ENCODE assay signal across 25 mouse cellular contexts in genomic region chr9:107490625-107491024, GRCm38 (mm10). TPM values are rescaled to one million over a fixed set of nuclear protein-coding genes. Genes with fewer than 3 reads are reported as not detected.
A peak's percentile ranks its signal among the peaks of the same experiment; 100 is the strongest.
DNase-seq lines count a peak whose midpoint lies in the region; ATAC-seq lines count a peak whose summit lies in the region.
"Had no signal": no experiment of that assay in that cellular context is flagged by ENCODE, and none has a peak within 500 bp of the region (broad histone marks: within the 10 kb centered on the region; RNA-seq: fewer than 3 reads in every experiment).

No protein-coding gene starts in this region.

- H3K9me3 ChIP-seq in forebrain, embryonic 10.5 days = no peaks in the 10 kb centered on the region
- no peaks in the 10 kb centered on the region for H3K9me3 ChIP-seq in forebrain, embryonic 13.5 days (replicated peaks)
- no peaks in the 10 kb centered on the region for H3K9me3 ChIP-seq in heart, embryonic 12.5 days (replicated peaks)
- H3K9me3 ChIP-seq in liver, embryonic 12.5 days (replicated peaks) = no peaks in the 10 kb centered on the region
- no peaks in the 10 kb centered on the region for H3K9me3 ChIP-seq in midbrain, embryonic 10.5 days (replicated peaks)
- H3K9me3 ChIP-seq: embryonic facial prominence, embryonic 12.5 days; G1E; intestine, embryonic 15.5 days had no signal

- DNase-seq in forebrain, embryonic 10.5 days (ENCODE audit: extremely low spot score, low spot score) = no peak
- no peak for DNase-seq in heart, adult 8-10 months (ENCODE audit: low spot score)
- no peak for DNase-seq in liver
- DNase-seq in midbrain, embryonic 10.5 days (ENCODE audit: low spot score) = no peak
- DNase-seq in kidney, postnatal 10 days = no peak
- DNase-seq: adrenal gland, postnatal 10 days; B cell, adult 2 months; cerebellum, adult 11 months; cerebellum, adult 8-10 months; cerebellum, postnatal 14 days; embryo, embryonic 11 days; gastrocnemius, postnatal 10 days; heart, adult 2 months; heart, postnatal 36 days had no signal

- WGBS in forebrain, embryonic 10.5 days = 72% methylated on average over 6 of the region's 6 CpGs
- 81% methylated on average over 6 of the region's 6 CpGs for WGBS in forebrain, embryonic 13.5 days
- 67% methylated on average over 6 of the region's 6 CpGs for WGBS in heart, embryonic 12.5 days
- WGBS in liver, embryonic 12.5 days (ENCODE audit: insufficient replicate concordance) = 30% methylated on average over 6 of the region's 6 CpGs
- 73% methylated on average over 6 of the region's 6 CpGs for WGBS in midbrain, embryonic 10.5 days

- peaks cover 13% of the 10 kb centered on the region for H3K27me3 ChIP-seq in forebrain, embryonic 10.5 days (ENCODE audit: poor library complexity, severe bottlenecking)
- 0 out of 2 replicates have a peak, but pooled peaks cover 7% of the 10 kb centered on the region for H3K27me3 ChIP-seq in forebrain, embryonic 13.5 days
- H3K27me3 ChIP-seq in heart, embryonic 12.5 days (replicated peaks) = no peaks in the 10 kb centered on the region
- peaks cover 14% of the 10 kb centered on the region; the same call in 1 of the 2 replicates for H3K27me3 ChIP-seq in liver, embryonic 12.5 days (replicated peaks)
- H3K27me3 ChIP-seq in midbrain, embryonic 10.5 days (ENCODE audit: low read depth, poor library complexity, severe bottlenecking) = peaks cover 26% of the 10 kb centered on the region
- H3K27me3 ChIP-seq: embryonic facial prominence, embryonic 12.5 days; intestine, embryonic 15.5 days had no signal

- no peak for ATAC-seq in forebrain, embryonic 13.5 days
- ATAC-seq in heart, embryonic 12.5 days (ENCODE audit: insufficient number of reproducible peaks, low FRiP score) = no peak
- peak; percentile 45; the same call in 1 of the 2 replicates for ATAC-seq in liver, embryonic 12.5 days
- ATAC-seq: CD4-positive, CD25-positive, alpha-beta regulatory T cell, adult 4 months; forebrain, embryonic 16.5 days; intestine, embryonic 15.5 days had no signal

- peaks cover 62% of the 10 kb centered on the region for H3K4me1 ChIP-seq in forebrain, embryonic 10.5 days
- peaks cover 45% of the 10 kb centered on the region for H3K4me1 ChIP-seq in forebrain, embryonic 13.5 days
- H3K4me1 ChIP-seq in heart, embryonic 12.5 days (replicated peaks) = peaks cover 19% of the 10 kb centered on the region
- H3K4me1 ChIP-seq in liver, embryonic 12.5 days = peaks cover 76% of the 10 kb centered on the region
- peaks cover 40% of the 10 kb centered on the region for H3K4me1 ChIP-seq in midbrain, embryonic 10.5 days
- H3K4me1 ChIP-seq: intestine, embryonic 15.5 days had no signal

- H3K36me3 ChIP-seq in forebrain, embryonic 10.5 days (replicated peaks) = no peaks in the 10 kb centered on the region
- H3K36me3 ChIP-seq in forebrain, embryonic 13.5 days (ENCODE audit: poor library complexity, severe bottlenecking) = no peaks in the 10 kb centered on the region
- H3K36me3 ChIP-seq in heart, embryonic 12.5 days = no peaks in the 10 kb centered on the region
- no peaks in the 10 kb centered on the region for H3K36me3 ChIP-seq in liver, embryonic 12.5 days
- no peaks in the 10 kb centered on the region for H3K36me3 ChIP-seq in midbrain, embryonic 10.5 days
- H3K36me3 ChIP-seq: embryonic facial prominence, embryonic 12.5 days; G1E; intestine, embryonic 15.5 days had no signal

- H3K27ac ChIP-seq in forebrain, embryonic 10.5 days = peak overlapping the region; percentile 44; the same call in 1 of the 2 replicates
- no peak overlapping the region for H3K27ac ChIP-seq in forebrain, embryonic 13.5 days
- H3K27ac ChIP-seq in heart, embryonic 12.5 days (ENCODE audit: poor library complexity, severe bottlenecking) = no peak overlapping the region
- peak overlapping the region; percentile 20 for H3K27ac ChIP-seq in liver, embryonic 12.5 days
- no peak overlapping the region for H3K27ac ChIP-seq in midbrain, embryonic 10.5 days (replicated peaks)
- H3K27ac ChIP-seq: embryonic facial prominence, embryonic 12.5 days; heart, adult 2 months; hindbrain, embryonic 14.5 days; intestine, embryonic 15.5 days had no signal

- H3K4me2 ChIP-seq in forebrain, embryonic 13.5 days = no peak overlapping the region
- H3K4me2 ChIP-seq in heart, embryonic 12.5 days = peak overlapping the region; percentile 2; the same call in 1 of the 2 replicates
- H3K4me2 ChIP-seq in liver, embryonic 12.5 days = peak overlapping the region; percentile 62
- H3K4me2 ChIP-seq: embryonic facial prominence, embryonic 12.5 days; hindbrain, embryonic 14.5 days; intestine, embryonic 15.5 days had no signal

- H3K9ac ChIP-seq in forebrain, embryonic 13.5 days = no peak overlapping the region
- H3K9ac ChIP-seq in heart, embryonic 12.5 days = no peak overlapping the region
- H3K9ac ChIP-seq in liver, embryonic 12.5 days = peak overlapping the region; percentile 43; the same call in 1 of the 2 replicates
- H3K9ac ChIP-seq: embryonic facial prominence, embryonic 12.5 days; hindbrain, embryonic 14.5 days; intestine, embryonic 15.5 days had no signal

- H3K4me3 ChIP-seq in forebrain, embryonic 10.5 days = peak overlapping the region; percentile 22; the same call in 1 of the 2 replicates
- H3K4me3 ChIP-seq in forebrain, embryonic 13.5 days = no peak overlapping the region
- H3K4me3 ChIP-seq in heart, embryonic 12.5 days = 0 out of 2 replicates have a peak overlapping the region, but pooled peaks have one; percentile 0
- peak overlapping the region; percentile 40 for H3K4me3 ChIP-seq in liver, embryonic 12.5 days
- H3K4me3 ChIP-seq in midbrain, embryonic 10.5 days = no peak overlapping the region
- H3K4me3 ChIP-seq: embryonic facial prominence, embryonic 12.5 days; heart, adult 2 months; intestine, embryonic 15.5 days had no signal

RNA-seq across cellular contexts. Expression of gene Tmem115, which starts 43.1 kb away (rescaled TPM):
- polyA plus RNA-seq in forebrain, embryonic 10.5 days (2016; fragmentation: Nextera tagmentation; extraction: Ambion mirVana) = 33.0 and 35.8 TPM in 2 replicates
- polyA plus RNA-seq in forebrain, embryonic 13.5 days (2015; fragmentation: Nextera tagmentation; extraction: Ambion mirVana) = 36.9 TPM in 2 replicates
- 37.5 and 41.2 TPM in 2 replicates for polyA plus RNA-seq in heart, embryonic 12.5 days (2016; fragmentation: Nextera tagmentation; extraction: Ambion mirVana)
- 10 to 100 TPM; 21.2 to 25.6 (median 22.2) TPM for total RNA-seq in heart, adult 8-10 months (2022)
- 25.9 and 26.4 TPM in 2 replicates for polyA plus RNA-seq in liver, embryonic 12.5 days (2016; fragmentation: Nextera tagmentation; extraction: Ambion mirVana)
- polyA plus RNA-seq in midbrain, embryonic 10.5 days (2016; fragmentation: Nextera tagmentation; extraction: Ambion mirVana) = 38.6 and 39.5 TPM in 2 replicates

RNA-seq across cellular contexts. Expression of gene Cyb561d2, which starts 51.4 kb away (rescaled TPM):
- polyA plus RNA-seq in forebrain, embryonic 10.5 days (2016; fragmentation: Nextera tagmentation; extraction: Ambion mirVana) = 20.4 and 21.0 TPM in 2 replicates
- polyA plus RNA-seq in forebrain, embryonic 13.5 days (2015; fragmentation: Nextera tagmentation; extraction: Ambion mirVana) = 23.2 and 25.7 TPM in 2 replicates
- polyA plus RNA-seq in heart, embryonic 12.5 days (2016; fragmentation: Nextera tagmentation; extraction: Ambion mirVana) = 16.6 and 18.4 TPM in 2 replicates
- total RNA-seq in heart, adult 8-10 months (2022) = 1 to 10 TPM; 5.1 to 6.3 (median 5.4) TPM
- 18.5 and 19.5 TPM in 2 replicates for polyA plus RNA-seq in liver, embryonic 12.5 days (2016; fragmentation: Nextera tagmentation; extraction: Ambion mirVana)
- polyA plus RNA-seq in midbrain, embryonic 10.5 days (2016; fragmentation: Nextera tagmentation; extraction: Ambion mirVana) = 20.5 and 22.6 TPM in 2 replicates

RNA-seq across cellular contexts. Expression of gene Nprl2, which starts 51.4 kb away (rescaled TPM):
- 36.7 and 37.3 TPM in 2 replicates for polyA plus RNA-seq in forebrain, embryonic 10.5 days (2016; fragmentation: Nextera tagmentation; extraction: Ambion mirVana)
- 59.0 and 61.9 TPM in 2 replicates for polyA plus RNA-seq in forebrain, embryonic 13.5 days (2015; fragmentation: Nextera tagmentation; extraction: Ambion mirVana)
- polyA plus RNA-seq in heart, embryonic 12.5 days (2016; fragmentation: Nextera tagmentation; extraction: Ambion mirVana) = 24.4 and 25.1 TPM in 2 replicates
- total RNA-seq in heart, adult 8-10 months (2022) = 10 to 100 TPM; 18.4 to 22.6 (median 21.2) TPM
- 15.3 and 16.0 TPM in 2 replicates for polyA plus RNA-seq in liver, embryonic 12.5 days (2016; fragmentation: Nextera tagmentation; extraction: Ambion mirVana)
- 37.1 and 40.4 TPM in 2 replicates for polyA plus RNA-seq in midbrain, embryonic 10.5 days (2016; fragmentation: Nextera tagmentation; extraction: Ambion mirVana)

RNA-seq across cellular contexts. Expression of gene Zmynd10, which starts 56.5 kb away (rescaled TPM):
- 0.74 and 1.4 TPM in 2 replicates for polyA plus RNA-seq in forebrain, embryonic 10.5 days (2016; fragmentation: Nextera tagmentation; extraction: Ambion mirVana)
- 2.0 and 4.0 TPM in 2 replicates for polyA plus RNA-seq in forebrain, embryonic 13.5 days (2015; fragmentation: Nextera tagmentation; extraction: Ambion mirVana)
- 0.22 and 0.35 TPM in 2 replicates for polyA plus RNA-seq in heart, embryonic 12.5 days (2016; fragmentation: Nextera tagmentation; extraction: Ambion mirVana)
- total RNA-seq in heart, adult 8-10 months (2022) = under 1 TPM in 2 of 4 experiments, not detected in 2; 0.35 to 0.40 TPM
- not detected in 2 replicates for polyA plus RNA-seq in liver, embryonic 12.5 days (2016; fragmentation: Nextera tagmentation; extraction: Ambion mirVana)
- 0.75 and 1.1 TPM in 2 replicates for polyA plus RNA-seq in midbrain, embryonic 10.5 days (2016; fragmentation: Nextera tagmentation; extraction: Ambion mirVana)
- total RNA-seq: adrenal gland, postnatal 10 days; common myeloid progenitor, adult 5-6 weeks; gastrocnemius, postnatal 4 days; heart, adult 2 months; heart, postnatal 36 days had no signal

Comparison
In these comparisons a context has a peak if more than half of its experiments do, and no peak if none do; other contexts are left out.
1. H3K27ac ChIP-seq: peak in forebrain, embryonic 10.5 days (single experiment) and liver, embryonic 12.5 days (single experiment); none in forebrain, embryonic 13.5 days (single experiment), heart, embryonic 12.5 days (single experiment) and midbrain, embryonic 10.5 days (single experiment).
2. H3K4me3 ChIP-seq: peak in forebrain, embryonic 10.5 days (single experiment), heart, embryonic 12.5 days (single experiment) and liver, embryonic 12.5 days (single experiment); none in forebrain, embryonic 13.5 days (single experiment) and midbrain, embryonic 10.5 days (single experiment).